Mouse (Mus musculus): Measurements from ENCODE around the gene Rtbdn. TPM values are rescaled to one million over a fixed set of nuclear protein-coding genes. Genes with fewer than 3 reads are reported as not detected.

The Rtbdn gene
- polyA plus RNA-seq (2014; fragmentation: Illumina TruSeq; extraction: RNeasy Lipid Tissue Mini Kit (QIAGEN cat#74804); ENCODE audit: low replicate concordance) = not detected

GRCm38 (mm10) chr8:84946528-84947240, at the start of gene Rtbdn:
Gene Rtbdn, plus strand, starts transcription at chr8:84946991.

GRCm38 (mm10) chr8:84901752-84902151, 45.0 kb upstream of the Rtbdn start, which contains the start of gene Klf1:
Gene Klf1, plus strand, starts transcription at chr8:84901928.

GRCm38 (mm10) chr8:84908421-84909161, 38.2 kb upstream of the Rtbdn start, which contains the start of gene Dnase2a:
Gene Dnase2a, plus strand, starts transcription at chr8:84908560.

GRCm38 (mm10) chr8:84936962-84937546, 9.7 kb upstream of the Rtbdn start, which contains the start of gene Mast1:
Gene Mast1, minus strand, starts transcription at chr8:84937359.

GRCm38 (mm10) chr8:84969241-84970134, 22.7 kb downstream of the Rtbdn start, which contains the start of the genes Gm49661, Prdx2 and Rnaseh2a:
Gene Gm49661, minus strand, starts transcription at chr8:84969433.
Gene Prdx2, plus strand, starts transcription at chr8:84969587.
Gene Rnaseh2a, minus strand, starts transcription at chr8:84969767.

GRCm38 (mm10) chr8:84978248-84978940, 31.6 kb downstream of the Rtbdn start, which contains the start of gene Junb:
Gene Junb, minus strand, starts transcription at chr8:84978718.

GRCm38 (mm10) chr8:84990349-84990748, 43.6 kb downstream of the Rtbdn start, which contains the start of gene Hook2:
Gene Hook2, plus strand, starts transcription at chr8:84990603.

Other genes starting within 250 kb of the Rtbdn start
- not detected for gene Lyl1, start 245.5 kb upstream of the Rtbdn start, polyA plus RNA-seq (2014; fragmentation: Illumina TruSeq; extraction: RNeasy Lipid Tissue Mini Kit (QIAGEN cat#74804); ENCODE audit: low replicate concordance)
- not detected for gene G430095P16Rik, start 224.0 kb upstream of the Rtbdn start, polyA plus RNA-seq (2014; fragmentation: Illumina TruSeq; extraction: RNeasy Lipid Tissue Mini Kit (QIAGEN cat#74804); ENCODE audit: low replicate concordance)
- 6.2 TPM for gene Nfix, start 146.6 kb upstream of the Rtbdn start, polyA plus RNA-seq (2014; fragmentation: Illumina TruSeq; extraction: RNeasy Lipid Tissue Mini Kit (QIAGEN cat#74804); ENCODE audit: low replicate concordance)
- 0.89 TPM for gene Dand5, start 124.2 kb upstream of the Rtbdn start, polyA plus RNA-seq (2014; fragmentation: Illumina TruSeq; extraction: RNeasy Lipid Tissue Mini Kit (QIAGEN cat#74804); ENCODE audit: low replicate concordance)
- not detected for gene Gadd45gip1, start 115.5 kb upstream of the Rtbdn start, polyA plus RNA-seq (2014; fragmentation: Illumina TruSeq; extraction: RNeasy Lipid Tissue Mini Kit (QIAGEN cat#74804); ENCODE audit: low replicate concordance)
- gene Rad23a, start 106.3 kb upstream of the Rtbdn start, polyA plus RNA-seq (2014; fragmentation: Illumina TruSeq; extraction: RNeasy Lipid Tissue Mini Kit (QIAGEN cat#74804); ENCODE audit: low replicate concordance) = 1.3 TPM
- 432 TPM for gene Calr, start 100.1 kb upstream of the Rtbdn start, polyA plus RNA-seq (2014; fragmentation: Illumina TruSeq; extraction: RNeasy Lipid Tissue Mini Kit (QIAGEN cat#74804); ENCODE audit: low replicate concordance)
- 1.9 TPM for gene Farsa, start 90.0 kb upstream of the Rtbdn start, polyA plus RNA-seq (2014; fragmentation: Illumina TruSeq; extraction: RNeasy Lipid Tissue Mini Kit (QIAGEN cat#74804); ENCODE audit: low replicate concordance)
- gene Syce2, start 74.9 kb upstream of the Rtbdn start, polyA plus RNA-seq (2014; fragmentation: Illumina TruSeq; extraction: RNeasy Lipid Tissue Mini Kit (QIAGEN cat#74804); ENCODE audit: low replicate concordance) = 10.3 TPM
- gene Gcdh, start 53.1 kb upstream of the Rtbdn start, polyA plus RNA-seq (2014; fragmentation: Illumina TruSeq; extraction: RNeasy Lipid Tissue Mini Kit (QIAGEN cat#74804); ENCODE audit: low replicate concordance) = 33.1 TPM
- gene Klf1, start 45.1 kb upstream of the Rtbdn start, polyA plus RNA-seq (2014; fragmentation: Illumina TruSeq; extraction: RNeasy Lipid Tissue Mini Kit (QIAGEN cat#74804); ENCODE audit: low replicate concordance) = not detected
- gene Dnase2a, start 38.4 kb upstream of the Rtbdn start, polyA plus RNA-seq (2014; fragmentation: Illumina TruSeq; extraction: RNeasy Lipid Tissue Mini Kit (QIAGEN cat#74804); ENCODE audit: low replicate concordance) = 3.7 TPM
- gene Mast1, start 9.6 kb upstream of the Rtbdn start, polyA plus RNA-seq (2014; fragmentation: Illumina TruSeq; extraction: RNeasy Lipid Tissue Mini Kit (QIAGEN cat#74804); ENCODE audit: low replicate concordance) = not detected
- gene Gm49661, start 22.4 kb downstream of the Rtbdn start, polyA plus RNA-seq (2014; fragmentation: Illumina TruSeq; extraction: RNeasy Lipid Tissue Mini Kit (QIAGEN cat#74804); ENCODE audit: low replicate concordance) = not detected
- 14.6 TPM for gene Prdx2, start 22.6 kb downstream of the Rtbdn start, polyA plus RNA-seq (2014; fragmentation: Illumina TruSeq; extraction: RNeasy Lipid Tissue Mini Kit (QIAGEN cat#74804); ENCODE audit: low replicate concordance)
- 1.1 TPM for gene Rnaseh2a, start 22.8 kb downstream of the Rtbdn start, polyA plus RNA-seq (2014; fragmentation: Illumina TruSeq; extraction: RNeasy Lipid Tissue Mini Kit (QIAGEN cat#74804); ENCODE audit: low replicate concordance)
- 1.7 TPM for gene Junb, start 31.7 kb downstream of the Rtbdn start, polyA plus RNA-seq (2014; fragmentation: Illumina TruSeq; extraction: RNeasy Lipid Tissue Mini Kit (QIAGEN cat#74804); ENCODE audit: low replicate concordance)
- gene Hook2, start 43.6 kb downstream of the Rtbdn start, polyA plus RNA-seq (2014; fragmentation: Illumina TruSeq; extraction: RNeasy Lipid Tissue Mini Kit (QIAGEN cat#74804); ENCODE audit: low replicate concordance) = 34.3 TPM
- not detected for gene Best2, start 67.5 kb downstream of the Rtbdn start, polyA plus RNA-seq (2014; fragmentation: Illumina TruSeq; extraction: RNeasy Lipid Tissue Mini Kit (QIAGEN cat#74804); ENCODE audit: low replicate concordance)
- gene Asna1, start 78.3 kb downstream of the Rtbdn start, polyA plus RNA-seq (2014; fragmentation: Illumina TruSeq; extraction: RNeasy Lipid Tissue Mini Kit (QIAGEN cat#74804); ENCODE audit: low replicate concordance) = 3.8 TPM
- 5.6 TPM for gene Trir, start 79.8 kb downstream of the Rtbdn start, polyA plus RNA-seq (2014; fragmentation: Illumina TruSeq; extraction: RNeasy Lipid Tissue Mini Kit (QIAGEN cat#74804); ENCODE audit: low replicate concordance)
- gene Tnpo2, start 89.9 kb downstream of the Rtbdn start, polyA plus RNA-seq (2014; fragmentation: Illumina TruSeq; extraction: RNeasy Lipid Tissue Mini Kit (QIAGEN cat#74804); ENCODE audit: low replicate concordance) = 3.5 TPM
- gene Fbxw9, start 113.1 kb downstream of the Rtbdn start, polyA plus RNA-seq (2014; fragmentation: Illumina TruSeq; extraction: RNeasy Lipid Tissue Mini Kit (QIAGEN cat#74804); ENCODE audit: low replicate concordance) = 1.4 TPM
- gene Gm5741, start 121.0 kb downstream of the Rtbdn start, polyA plus RNA-seq (2014; fragmentation: Illumina TruSeq; extraction: RNeasy Lipid Tissue Mini Kit (QIAGEN cat#74804); ENCODE audit: low replicate concordance) = not detected
- gene Dhps, start 124.8 kb downstream of the Rtbdn start, polyA plus RNA-seq (2014; fragmentation: Illumina TruSeq; extraction: RNeasy Lipid Tissue Mini Kit (QIAGEN cat#74804); ENCODE audit: low replicate concordance) = 17.0 TPM
- gene Wdr83os, start 133.7 kb downstream of the Rtbdn start, polyA plus RNA-seq (2014; fragmentation: Illumina TruSeq; extraction: RNeasy Lipid Tissue Mini Kit (QIAGEN cat#74804); ENCODE audit: low replicate concordance) = 3.7 TPM
- gene Wdr83, start 134.3 kb downstream of the Rtbdn start, polyA plus RNA-seq (2014; fragmentation: Illumina TruSeq; extraction: RNeasy Lipid Tissue Mini Kit (QIAGEN cat#74804); ENCODE audit: low replicate concordance) = 2.0 TPM
- gene Man2b1, start 136.3 kb downstream of the Rtbdn start, polyA plus RNA-seq (2014; fragmentation: Illumina TruSeq; extraction: RNeasy Lipid Tissue Mini Kit (QIAGEN cat#74804); ENCODE audit: low replicate concordance) = 3.0 TPM
- gene Zfp791, start 176.1 kb downstream of the Rtbdn start, polyA plus RNA-seq (2014; fragmentation: Illumina TruSeq; extraction: RNeasy Lipid Tissue Mini Kit (QIAGEN cat#74804); ENCODE audit: low replicate concordance) = 3.0 TPM
- gene Cks1brt, start 204.9 kb downstream of the Rtbdn start, polyA plus RNA-seq (2014; fragmentation: Illumina TruSeq; extraction: RNeasy Lipid Tissue Mini Kit (QIAGEN cat#74804); ENCODE audit: low replicate concordance) = not detected

Data from small intestine, adult 10 weeks (tissue).